Mouse (Mus musculus): ENCODE results near the gene Gnao1. TPM values are rescaled to one million over a fixed set of nuclear protein-coding genes. Genes with fewer than 3 reads are reported as not detected.

Gnao1 gene
- polyA plus RNA-seq, 1 experiment from 2014 or later: 91.6 TPM

GRCm38 (mm10) chr8:93908546-93908945 is 98.8 kb downstream of the Gnao1 start:
- no peak overlapping the region for H3K4me3 ChIP-seq
- 33% methylated on average over 1 of the region's 1 CpGs for WGBS
- H3K9ac ChIP-seq: no peak overlapping the region; the same call in 1 of the 2 replicates
- 0 out of 2 replicates have a peak, but pooled peaks have one; percentile 5 for ATAC-seq (ENCODE audit: low FRiP score)
- no peaks in the 10 kb centered on the region for H3K27me3 ChIP-seq
- no peaks in the 10 kb centered on the region for H3K36me3 ChIP-seq
- H3K27ac ChIP-seq: peak overlapping the region; percentile 69
- H3K4me2 ChIP-seq (replicated peaks): no peak overlapping the region
- H3K4me1 ChIP-seq: peaks cover 34% of the 10 kb centered on the region
- no peaks in the 10 kb centered on the region for H3K9me3 ChIP-seq (replicated peaks)

- Histone ChIP-seq H3K36me3 (no peaks in the 10 kb centered on the region), H3K9ac (no peak overlapping the region), H3K27ac (no peak overlapping the region), H3K9me3 (replicated peaks) (no peaks in the 10 kb centered on the region), H3K4me3 (no peak overlapping the region), H3K27me3 (no peaks in the 10 kb centered on the region), H3K4me1 (peaks cover 43% of the 10 kb centered on the region), H3K4me2 (replicated peaks) (no peak overlapping the region)
- WGBS: 63% methylated on average over 7 of the region's 7 CpGs
- no peak for ATAC-seq (ENCODE audit: low FRiP score)
These were observed 102.2 kb downstream of the Gnao1 start for GRCm38 (mm10) chr8:93911715-93912555.

- peaks cover 70% of the 10 kb centered on the region for H3K4me1 ChIP-seq
- H3K27ac ChIP-seq: peak overlapping the region; percentile 86
- 0 out of 2 replicates have a peak overlapping the region, but pooled peaks have one; percentile 8 for H3K4me2 ChIP-seq (replicated peaks)
- 14% methylated on average over 13 of the region's 13 CpGs for WGBS
- peaks cover 4% of the 10 kb centered on the region; the same call in 1 of the 2 replicates for H3K36me3 ChIP-seq
- no peaks in the 10 kb centered on the region for H3K27me3 ChIP-seq
- H3K9ac ChIP-seq: no peak overlapping the region
- no peaks in the 10 kb centered on the region for H3K9me3 ChIP-seq (replicated peaks)
- no peak overlapping the region for H3K4me3 ChIP-seq
- peak; percentile 91 for ATAC-seq (ENCODE audit: low FRiP score)
These were observed 108.2 kb downstream of the Gnao1 start for GRCm38 (mm10) chr8:93917859-93918421.

- Histone ChIP-seq H3K27me3 (no peaks in the 10 kb centered on the region), H3K36me3 (peaks cover 4% of the 10 kb centered on the region; the same call in 1 of the 2 replicates), H3K4me3 (no peak overlapping the region), H3K27ac (peak overlapping the region; percentile 86), H3K9me3 (replicated peaks) (no peaks in the 10 kb centered on the region), H3K4me1 (peaks cover 69% of the 10 kb centered on the region), H3K4me2 (replicated peaks) (no peak overlapping the region), H3K9ac (no peak overlapping the region)
- WGBS: 73% methylated on average over 2 of the region's 2 CpGs
- ATAC-seq (ENCODE audit: low FRiP score): no peak
These were observed 108.8 kb downstream of the Gnao1 start for GRCm38 (mm10) chr8:93918580-93918979.

- H3K27me3 ChIP-seq: no peaks in the 10 kb centered on the region
- H3K36me3 ChIP-seq: peaks cover 4% of the 10 kb centered on the region; the same call in 1 of the 2 replicates
- 0 out of 2 replicates have a peak overlapping the region, but pooled peaks have one; percentile 32 for H3K9ac ChIP-seq
- no peak overlapping the region for H3K4me2 ChIP-seq (replicated peaks)
- H3K4me3 ChIP-seq: no peak overlapping the region
- H3K27ac ChIP-seq: peak overlapping the region; percentile 86
- H3K4me1 ChIP-seq: peaks cover 76% of the 10 kb centered on the region
- no peak for ATAC-seq (ENCODE audit: low FRiP score)
- 67% methylated on average over 3 of the region's 3 CpGs for WGBS
- no peaks in the 10 kb centered on the region for H3K9me3 ChIP-seq (replicated peaks)
These were observed 109.7 kb downstream of the Gnao1 start for GRCm38 (mm10) chr8:93919422-93919821.

- 47% methylated on average over 12 of the region's 12 CpGs for WGBS
- Histone ChIP-seq H3K4me2 (replicated peaks) (no peak overlapping the region), H3K36me3 (peaks cover 4% of the 10 kb centered on the region; the same call in 1 of the 2 replicates), H3K4me3 (no peak overlapping the region), H3K9me3 (replicated peaks) (no peaks in the 10 kb centered on the region), H3K4me1 (peaks cover 77% of the 10 kb centered on the region), H3K27ac (peak overlapping the region; percentile 86), H3K9ac (no peak overlapping the region), H3K27me3 (no peaks in the 10 kb centered on the region)
- ATAC-seq (ENCODE audit: low FRiP score): no peak
These were observed 110.3 kb downstream of the Gnao1 start for GRCm38 (mm10) chr8:93919916-93920589.

GRCm38 (mm10) chr8:93920590-93920948 is 110.8 kb downstream of the Gnao1 start:
- H3K9me3 ChIP-seq (replicated peaks): no peaks in the 10 kb centered on the region
- no peak overlapping the region for H3K9ac ChIP-seq
- H3K27me3 ChIP-seq: no peaks in the 10 kb centered on the region
- peak overlapping the region; percentile 86; the same call in 1 of the 2 replicates for H3K27ac ChIP-seq
- WGBS: 82% methylated on average over 7 of the region's 7 CpGs
- peaks cover 79% of the 10 kb centered on the region for H3K4me1 ChIP-seq
- ATAC-seq (ENCODE audit: low FRiP score): no peak
- H3K4me2 ChIP-seq (replicated peaks): no peak overlapping the region
- peaks cover 4% of the 10 kb centered on the region; the same call in 1 of the 2 replicates for H3K36me3 ChIP-seq
- no peak overlapping the region for H3K4me3 ChIP-seq

- 79% methylated on average over 7 of the region's 7 CpGs for WGBS
- no peaks in the 10 kb centered on the region for H3K27me3 ChIP-seq
- 0 out of 2 replicates have a peak, but pooled peaks cover 8% of the 10 kb centered on the region for H3K9me3 ChIP-seq (replicated peaks)
- no peak overlapping the region for H3K4me3 ChIP-seq
- H3K4me1 ChIP-seq: peaks cover 48% of the 10 kb centered on the region
- H3K4me2 ChIP-seq (replicated peaks): no peak overlapping the region
- peaks cover 14% of the 10 kb centered on the region for H3K36me3 ChIP-seq
- no peak overlapping the region for H3K9ac ChIP-seq
- ATAC-seq (ENCODE audit: low FRiP score): no peak
- no peak overlapping the region for H3K27ac ChIP-seq
These were observed 114.2 kb downstream of the Gnao1 start for GRCm38 (mm10) chr8:93923897-93924334.

- H3K27ac ChIP-seq: no peak overlapping the region
- peaks cover 32% of the 10 kb centered on the region for H3K4me1 ChIP-seq
- H3K27me3 ChIP-seq: no peaks in the 10 kb centered on the region
- no peak overlapping the region for H3K9ac ChIP-seq
- H3K9me3 ChIP-seq (replicated peaks): 0 out of 2 replicates have a peak, but pooled peaks cover 8% of the 10 kb centered on the region
- H3K36me3 ChIP-seq: peaks cover 17% of the 10 kb centered on the region
- no peak for ATAC-seq (ENCODE audit: low FRiP score)
- 25% methylated on average over 3 of the region's 3 CpGs for WGBS
- no peak overlapping the region for H3K4me3 ChIP-seq
- no peak overlapping the region for H3K4me2 ChIP-seq (replicated peaks)
These were observed 115.7 kb downstream of the Gnao1 start for GRCm38 (mm10) chr8:93925513-93925912.

- Histone ChIP-seq H3K9ac (no peak overlapping the region), H3K4me3 (no peak overlapping the region), H3K27me3 (no peaks in the 10 kb centered on the region), H3K36me3 (peaks cover 13% of the 10 kb centered on the region), H3K27ac (no peak overlapping the region), H3K9me3 (replicated peaks) (0 out of 2 replicates have a peak, but pooled peaks cover 8% of the 10 kb centered on the region), H3K4me2 (replicated peaks) (no peak overlapping the region), H3K4me1 (peaks cover 15% of the 10 kb centered on the region)
- no peak for ATAC-seq (ENCODE audit: low FRiP score)
- 85% methylated on average over 4 of the region's 4 CpGs for WGBS
These were observed 119.5 kb downstream of the Gnao1 start for GRCm38 (mm10) chr8:93929233-93929632.

- Histone ChIP-seq H3K9ac (no peak overlapping the region), H3K4me3 (no peak overlapping the region), H3K9me3 (replicated peaks) (0 out of 2 replicates have a peak, but pooled peaks cover 8% of the 10 kb centered on the region), H3K4me1 (0 out of 2 replicates have a peak, but pooled peaks cover 11% of the 10 kb centered on the region), H3K27me3 (no peaks in the 10 kb centered on the region), H3K36me3 (peaks cover 9% of the 10 kb centered on the region), H3K4me2 (replicated peaks) (no peak overlapping the region), H3K27ac (no peak overlapping the region)
- WGBS: 71% methylated on average over 6 of the region's 6 CpGs
- no peak for ATAC-seq (ENCODE audit: low FRiP score)
These were observed 121.6 kb downstream of the Gnao1 start for GRCm38 (mm10) chr8:93931336-93931735.

GRCm38 (mm10) chr8:93932873-93933272 is 123.1 kb downstream of the Gnao1 start:
- 0 out of 2 replicates have a peak overlapping the region, but pooled peaks have one; percentile 3 for H3K27ac ChIP-seq
- H3K4me3 ChIP-seq: no peak overlapping the region
- no peak overlapping the region for H3K4me2 ChIP-seq (replicated peaks)
- peaks cover 3% of the 10 kb centered on the region; the same call in 1 of the 2 replicates for H3K36me3 ChIP-seq
- peak; percentile 67 for ATAC-seq (ENCODE audit: low FRiP score)
- H3K9ac ChIP-seq: no peak overlapping the region
- 0 out of 2 replicates have a peak, but pooled peaks cover 11% of the 10 kb centered on the region for H3K4me1 ChIP-seq
- no peaks in the 10 kb centered on the region for H3K27me3 ChIP-seq
- 30% methylated on average over 6 of the region's 6 CpGs for WGBS
- no peaks in the 10 kb centered on the region for H3K9me3 ChIP-seq (replicated peaks)

Measured in hindbrain, embryonic 12.5 days (tissue).